Mouse (Mus musculus): ENCODE data around the gene Enthd1.

The Enthd1 gene

GRCm38 (mm10) chr15:80418146-80418545, 146.8 kb downstream of the Enthd1 start:
- no peak for TF ChIP-seq GATA4 (IDR thresholded peaks at IDR 0.05; ENCODE audit: insufficient replicate concordance, low read length)

- TF ChIP-seq GATA4 (IDR thresholded peaks at IDR 0.05; ENCODE audit: insufficient replicate concordance, low read length), result no peak
Measured at GRCm38 (mm10) chr15:80417066-80417465, 147.9 kb downstream of the Enthd1 start.

- no peak for TF ChIP-seq GATA4 (IDR thresholded peaks at IDR 0.05; ENCODE audit: insufficient replicate concordance, low read length)
Measured at GRCm38 (mm10) chr15:80415132-80415531, 149.8 kb downstream of the Enthd1 start.

- TF ChIP-seq GATA4 (IDR thresholded peaks at IDR 0.05; ENCODE audit: insufficient replicate concordance, low read length), result no peak
Measured at GRCm38 (mm10) chr15:80413988-80414721, 150.8 kb downstream of the Enthd1 start.

GRCm38 (mm10) chr15:80413070-80413469, 151.9 kb downstream of the Enthd1 start:
- TF ChIP-seq GATA4 (IDR thresholded peaks at IDR 0.05; ENCODE audit: insufficient replicate concordance, low read length), result no peak

GRCm38 (mm10) chr15:80410661-80411060, 154.3 kb downstream of the Enthd1 start:
- TF ChIP-seq GATA4 (IDR thresholded peaks at IDR 0.05; ENCODE audit: insufficient replicate concordance, low read length), result no peak

- peak; percentile 19; the same call in 1 of the 2 replicates for TF ChIP-seq GATA4 (IDR thresholded peaks at IDR 0.05; ENCODE audit: insufficient replicate concordance, low read length)
Measured at GRCm38 (mm10) chr15:80407873-80408272, 157.1 kb downstream of the Enthd1 start.
